ENCODE assay signal across 8 mouse cellular contexts in the genomic region with DNA sequence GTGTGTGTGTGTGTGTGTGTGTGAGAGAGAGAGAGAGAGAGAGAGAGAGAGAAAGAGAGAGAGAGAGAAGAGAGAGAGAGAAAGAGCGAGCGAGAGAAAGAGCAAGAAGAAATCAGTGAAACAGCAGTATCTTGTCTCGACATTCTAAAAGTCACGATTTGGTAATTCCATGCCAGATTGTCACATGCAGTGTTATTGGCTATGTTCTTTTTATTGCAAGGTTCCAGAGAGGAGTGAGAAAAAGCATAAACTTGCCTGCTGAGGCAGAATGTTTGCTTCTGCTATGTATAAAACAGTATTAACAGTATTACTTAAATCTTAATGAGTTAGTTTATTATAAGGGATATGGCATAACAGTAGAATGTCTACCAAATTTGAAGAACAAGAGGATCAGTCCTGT. TPM values are rescaled to one million over a fixed set of nuclear protein-coding genes. Genes with fewer than 3 reads are reported as not detected.
DNase-seq lines count a peak whose midpoint lies in the region; ATAC-seq and TF ChIP-seq lines count a peak whose summit lies in the region.

No protein-coding gene starts in this region.

- peaks cover 9% of the 10 kb centered on the region for H3K4me1 ChIP-seq in heart, embryonic 10.5 days
- peaks cover 0 to 20% of the 10 kb centered on the region in 2 experiments; a peak in 2 of 4 replicates for H3K4me1 ChIP-seq in MEL (ENCODE audit: control insufficient read depth in 1 of 2, insufficient read depth in 2 of 2, low read length in 2 of 2)
- H3K4me1 ChIP-seq in heart, embryonic 16.5 days (ENCODE audit: control insufficient read depth, insufficient read depth, low read length) = peaks cover 16% of the 10 kb centered on the region

- TF ChIP-seq RAD21 in MEL (IDR thresholded peaks at IDR 0.05; ENCODE audit: low read depth, low read length) = no peak

- H3K4me2 ChIP-seq in heart, embryonic 16.5 days (ENCODE audit: low read depth, low read length) = peak overlapping the region; percentile 90

- no peaks in the 10 kb centered on the region for H3K36me3 ChIP-seq in heart, embryonic 10.5 days
- H3K36me3 ChIP-seq in MEL (ENCODE audit: control insufficient read depth in 1 of 2, insufficient read depth in 2 of 2, low read length in 2 of 2) (peaks cover 0 to 21% of the 10 kb centered on the region in 2 experiments; a peak in 2 of 4 replicates), macrophage (ENCODE audit: inconsistent target) (no peaks in the 10 kb centered on the region)
- no peaks in the 10 kb centered on the region for H3K36me3 ChIP-seq in heart, embryonic 16.5 days (ENCODE audit: control insufficient read depth, insufficient read depth)

- H3K79me2 ChIP-seq in MEL (ENCODE audit: control insufficient read depth, insufficient read depth, low read length, poor library complexity) (no peaks in the 10 kb centered on the region; the same call in 1 of the 2 replicates), macrophage (ENCODE audit: inconsistent target) (peaks cover 55% of the 10 kb centered on the region; the same call in 1 of the 2 replicates)

- no peak for ATAC-seq in heart, embryonic 16.5 days (replicated peaks; ENCODE audit: extremely low read depth, insufficient read depth, low FRiP score)

- peak overlapping the region; percentile 55; the same call in 1 of the 2 replicates for H3K4me3 ChIP-seq in heart, embryonic 10.5 days
- H3K4me3 ChIP-seq in MEL (ENCODE audit: control insufficient read depth in 1 of 2, insufficient read depth in 1 of 2, low read depth in 2 of 2, low read length in 2 of 2) = peak overlapping the region; percentile 25 to 48
- peak overlapping the region; percentile 61 for H3K4me3 ChIP-seq in heart, embryonic 16.5 days (ENCODE audit: low read length)
- H3K4me3 ChIP-seq in macrophage (ENCODE audit: inconsistent target) = peak overlapping the region; percentile 44

- peak overlapping the region; percentile 87 for H3K27ac ChIP-seq in heart, embryonic 10.5 days
- H3K27ac ChIP-seq in MEL (ENCODE audit: control insufficient read depth, low read depth, low read length) (peak overlapping the region; percentile 92), macrophage (peak overlapping the region; percentile 73)
- peak overlapping the region; percentile 97 for H3K27ac ChIP-seq in heart, embryonic 16.5 days (ENCODE audit: low read length)

- TF ChIP-seq CTCF in MEL (IDR thresholded peaks at IDR 0.05 in 2 of 3, conservative IDR thresholded peaks at IDR 0.05 in 1 of 3; ENCODE audit: control insufficient read depth in 1 of 3, insufficient read depth in 1 of 3, low read depth in 2 of 3, low read length in 3 of 3, poor library complexity in 1 of 3, severe bottlenecking in 1 of 3) = no peak

- intact Hi-C loops in heart, postnatal 14 days (cut with DNase I) = loop anchor here (1.0 to 10.0 kb wide), 2 partner anchors 10 to 49 kb away; a partner anchor contains a TSS

- H3K27me3 ChIP-seq in heart, embryonic 10.5 days (ENCODE audit: insufficient read depth, poor library complexity, severe bottlenecking) = no peaks in the 10 kb centered on the region
- H3K27me3 ChIP-seq in MEL (ENCODE audit: control insufficient read depth in 1 of 2, insufficient read depth in 2 of 2, low read length in 2 of 2) = no peaks in the 10 kb centered on the region
- no peaks in the 10 kb centered on the region for H3K27me3 ChIP-seq in heart, embryonic 16.5 days (ENCODE audit: control insufficient read depth, insufficient read depth, low read length)

- whole genome bisulfite sequencing in heart, embryonic 10.5 days = 67% methylated on average over 4 of the region's 4 CpGs
- 44% methylated on average over 4 of the region's 4 CpGs for WGBS in heart, embryonic 16.5 days
- 39% methylated on average over 4 of the region's 4 CpGs for WGBS in macrophage (ENCODE audit: missing documents)

- TF ChIP-seq POLR2A in MEL (IDR thresholded peaks at IDR 0.05; ENCODE audit: control insufficient read depth in 1 of 2, insufficient read depth in 1 of 2, low read depth in 1 of 2, low read length in 2 of 2, poor library complexity in 1 of 2) = no peak

- TF ChIP-seq EP300 in MEL (IDR thresholded peaks at IDR 0.05; ENCODE audit: low read depth in 1 of 2, low read length in 2 of 2) = no peak

- H3K9me3 ChIP-seq in heart, embryonic 10.5 days = no peaks in the 10 kb centered on the region
- H3K9me3 ChIP-seq in MEL (replicated peaks; ENCODE audit: insufficient read depth, low read length) = no peaks in the 10 kb centered on the region
- H3K9me3 ChIP-seq in heart, embryonic 16.5 days (replicated peaks; ENCODE audit: control insufficient read depth, low read length) = no peaks in the 10 kb centered on the region

- peak overlapping the region; percentile 71 for H3K9ac ChIP-seq in MEL (ENCODE audit: control insufficient read depth, low read depth, low read length, poor library complexity, severe bottlenecking)
- H3K9ac ChIP-seq in heart, embryonic 16.5 days (ENCODE audit: low read length) = peak overlapping the region; percentile 79; the same call in 1 of the 2 replicates

- no peak for DNase-seq in heart, embryonic 10.5 days (ENCODE audit: low spot score)
- no peak for DNase-seq in heart, postnatal 14 days
- peak; percentile 53 for DNase-seq in MEL (ENCODE audit: low read depth, low spot score)
- no peak for DNase-seq in testis, postnatal 10 days (ENCODE audit: low spot score)
- DNase-seq in thymus, postnatal 4 days = no peak
- DNase-seq in kidney, postnatal 36 days = no peak

RNA-seq across cellular contexts. Expression of a gene that starts 2.0 kb away (rescaled TPM):
- 24.3 and 29.4 TPM in 2 replicates for polyA plus RNA-seq in heart, embryonic 10.5 days (2016; fragmentation: Nextera tagmentation; extraction: Ambion mirVana)
- total RNA-seq in heart, postnatal 14 days (2021) = 10 to 100 TPM; 48.8 to 56.9 TPM
- 694 and 982 TPM in 2 replicates for total RNA-seq in MEL (2012; rRNA removed)
- 1 to 10 TPM in 1 of 2 experiments, not detected in 1; 3.1 TPM for polyA plus RNA-seq in MEL (2012; ENCODE audit: insufficient read depth in 1 of 2, insufficient read length in 2 of 2, low read depth in 1 of 2, low replicate concordance in 2 of 2, missing spikeins in 1 of 2)
- polyA plus RNA-seq in heart, embryonic 16.5 days (2015; fragmentation: Nextera tagmentation; extraction: Ambion mirVana) = 49.7 and 53.7 TPM in 2 replicates
- total RNA-seq in macrophage (2018; cell fraction: chromatin; rRNA removed) = 10 to 100 TPM in 7 of 26 experiments, 1 to 10 TPM in 19; 1.6 to 36.8 (median 5.8) TPM
- total RNA-seq in macrophage (2018; cell fraction: cytosol; rRNA removed) = 100 to 1,000 TPM; 112 to 241 (median 169) TPM
- total RNA-seq in macrophage (2018; cell fraction: nucleus; rRNA removed) = 10 to 100 TPM in 24 of 26 experiments, 1 to 10 TPM in 2; 9.0 to 62.0 (median 30.7) TPM
- 101 to 170 TPM (median 160 TPM) in 3 replicates for polyA plus RNA-seq in macrophage (2018)

RNA-seq across cellular contexts. Expression of a gene that starts 2.2 kb away (rescaled TPM):
- 0.63 and 0.84 TPM in 2 replicates for polyA plus RNA-seq in heart, embryonic 10.5 days (2016; fragmentation: Nextera tagmentation; extraction: Ambion mirVana)
- total RNA-seq in heart, postnatal 14 days (2021) = 1 to 10 TPM; 2.0 to 3.7 TPM
- total RNA-seq in MEL (2012; rRNA removed) = 123 and 153 TPM in 2 replicates
- polyA plus RNA-seq in MEL (2012; ENCODE audit: insufficient read depth in 1 of 2, insufficient read length in 2 of 2, low read depth in 1 of 2, low replicate concordance in 2 of 2, missing spikeins in 1 of 2) (under 1 TPM in 1 of 2 experiments, not detected in 1; 0.15 TPM), macrophage (2018) (0.20 to 0.36 TPM (median 0.33 TPM) in 3 replicates)
- 0.52 and 0.75 TPM in 2 replicates for polyA plus RNA-seq in heart, embryonic 16.5 days (2015; fragmentation: Nextera tagmentation; extraction: Ambion mirVana)
- total RNA-seq in macrophage (2018; cell fraction: chromatin; rRNA removed) = 1 to 10 TPM in 11 of 26 experiments, under 1 TPM in 12, not detected in 3; 0.21 to 7.6 (median 0.89) TPM
- total RNA-seq in macrophage (2018; cell fraction: cytosol; rRNA removed) = 1 to 10 TPM in 24 of 26 experiments, under 1 TPM in 2; 0.71 to 4.8 (median 1.6) TPM
- total RNA-seq in macrophage (2018; cell fraction: nucleus; rRNA removed) = 1 to 10 TPM in 16 of 26 experiments, under 1 TPM in 9, not detected in 1; 0.29 to 7.6 (median 1.3) TPM

RNA-seq across cellular contexts. Expression of a gene that starts 9.6 kb away (rescaled TPM):
- polyA plus RNA-seq in heart, embryonic 10.5 days (2016; fragmentation: Nextera tagmentation; extraction: Ambion mirVana) = 0.24 TPM in 1 of 2 replicates, not detected in the other
- under 1 TPM; 0.31 to 0.32 TPM for total RNA-seq in heart, postnatal 14 days (2021)
- total RNA-seq in MEL (2012; rRNA removed) = 2.7 and 6.3 TPM in 2 replicates
- not detected for polyA plus RNA-seq in MEL (2012; ENCODE audit: insufficient read depth in 1 of 2, insufficient read length in 2 of 2, low read depth in 1 of 2, low replicate concordance in 2 of 2, missing spikeins in 1 of 2)
- not detected in 2 replicates for polyA plus RNA-seq in heart, embryonic 16.5 days (2015; fragmentation: Nextera tagmentation; extraction: Ambion mirVana)
- 1 to 10 TPM in 9 of 26 experiments, not detected in 17; 1.1 to 7.4 (median 2.3) TPM for total RNA-seq in macrophage (2018; cell fraction: chromatin; rRNA removed)
- under 1 TPM in 2 of 26 experiments, not detected in 24; 0.17 to 0.22 TPM for total RNA-seq in macrophage (2018; cell fraction: cytosol; rRNA removed)
- 1 to 10 TPM in 4 of 26 experiments, under 1 TPM in 1, not detected in 21; 0.98 to 2.7 (median 1.3) TPM for total RNA-seq in macrophage (2018; cell fraction: nucleus; rRNA removed)
- not detected in 3 replicates for polyA plus RNA-seq in macrophage (2018)

RNA-seq across cellular contexts. Expression of a gene that starts 12.3 kb away (rescaled TPM):
- 3.2 and 3.3 TPM in 2 replicates for polyA plus RNA-seq in heart, embryonic 10.5 days (2016; fragmentation: Nextera tagmentation; extraction: Ambion mirVana)
- total RNA-seq in heart, postnatal 14 days (2021) = 10 to 100 TPM; 62.9 to 77.3 TPM
- total RNA-seq in MEL (2012; rRNA removed) = 1,967 and 2,008 TPM in 2 replicates
- polyA plus RNA-seq in MEL (2012; ENCODE audit: insufficient read depth in 1 of 2, insufficient read length in 2 of 2, low read depth in 1 of 2, low replicate concordance in 2 of 2, missing spikeins in 1 of 2) (1 to 10 TPM in 1 of 2 experiments, not detected in 1; 4.1 TPM), macrophage (2018) (0.53 TPM in 1 of 3 replicates, not detected in the others)
- 1.9 and 2.8 TPM in 2 replicates for polyA plus RNA-seq in heart, embryonic 16.5 days (2015; fragmentation: Nextera tagmentation; extraction: Ambion mirVana)
- total RNA-seq in macrophage (2018; cell fraction: chromatin; rRNA removed) = 10 to 100 TPM in 14 of 26 experiments, 1 to 10 TPM in 12; 4.0 to 49.2 (median 11.4) TPM
- 10 to 100 TPM; 16.3 to 87.3 (median 38.2) TPM for total RNA-seq in macrophage (2018; cell fraction: cytosol; rRNA removed)
- 100 to 1,000 TPM in 1 of 26 experiments, 10 to 100 TPM in 23, 1 to 10 TPM in 2; 4.8 to 101 (median 22.1) TPM for total RNA-seq in macrophage (2018; cell fraction: nucleus; rRNA removed)

RNA-seq across cellular contexts. Expression of a gene that starts 24.7 kb away (rescaled TPM):
- 5.2 and 8.3 TPM in 2 replicates for polyA plus RNA-seq in heart, embryonic 10.5 days (2016; fragmentation: Nextera tagmentation; extraction: Ambion mirVana)
- total RNA-seq in heart, postnatal 14 days (2021) = 10 to 100 TPM; 39.5 to 41.3 TPM
- total RNA-seq in MEL (2012; rRNA removed) = not detected in 2 replicates
- polyA plus RNA-seq in MEL (2012; ENCODE audit: insufficient read depth in 1 of 2, insufficient read length in 2 of 2, low read depth in 1 of 2, low replicate concordance in 2 of 2, missing spikeins in 1 of 2) (not detected), macrophage (2018) (27.7 to 67.4 TPM (median 36.4 TPM) in 3 replicates)
- 11.7 and 14.9 TPM in 2 replicates for polyA plus RNA-seq in heart, embryonic 16.5 days (2015; fragmentation: Nextera tagmentation; extraction: Ambion mirVana)
- total RNA-seq in macrophage (2018; cell fraction: chromatin; rRNA removed) = 10 to 100 TPM in 14 of 26 experiments, 1 to 10 TPM in 12; 2.7 to 31.8 (median 15.3) TPM
- total RNA-seq in macrophage (2018; cell fraction: cytosol; rRNA removed) = 10 to 100 TPM; 25.0 to 63.5 (median 42.9) TPM
- total RNA-seq in macrophage (2018; cell fraction: nucleus; rRNA removed) = 10 to 100 TPM; 12.6 to 62.1 (median 39.3) TPM
